Mouse (Mus musculus): ENCODE measurements at regions not wholly inside any gene's neighbourhood (a gene's known extent, or its start where the extent isn't known, plus 50 kb on each side); places are given as distances from the start of the nearest gene placed in this dataset.

DNA sequence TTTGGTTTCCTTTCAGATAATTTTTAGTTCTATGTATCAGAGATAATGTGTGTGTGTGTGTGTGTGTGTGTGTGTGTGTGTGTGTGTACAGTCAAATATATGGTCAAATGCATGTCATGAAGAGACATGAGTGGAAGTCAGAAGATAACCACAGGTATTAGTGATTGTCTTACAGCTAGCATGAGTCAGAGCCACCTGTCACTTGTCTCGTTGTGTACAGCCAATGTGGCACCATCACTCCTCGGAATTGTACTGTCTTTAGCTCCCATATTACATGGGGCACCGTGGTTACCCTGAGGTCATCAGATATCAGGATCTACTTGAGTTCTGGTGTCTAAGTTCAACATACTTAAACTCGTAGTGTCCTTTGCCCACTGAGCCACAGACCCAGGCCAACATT is 816.0 kb upstream of the Ctnnd2 start:
- DNase-seq, result no peak

DNA sequence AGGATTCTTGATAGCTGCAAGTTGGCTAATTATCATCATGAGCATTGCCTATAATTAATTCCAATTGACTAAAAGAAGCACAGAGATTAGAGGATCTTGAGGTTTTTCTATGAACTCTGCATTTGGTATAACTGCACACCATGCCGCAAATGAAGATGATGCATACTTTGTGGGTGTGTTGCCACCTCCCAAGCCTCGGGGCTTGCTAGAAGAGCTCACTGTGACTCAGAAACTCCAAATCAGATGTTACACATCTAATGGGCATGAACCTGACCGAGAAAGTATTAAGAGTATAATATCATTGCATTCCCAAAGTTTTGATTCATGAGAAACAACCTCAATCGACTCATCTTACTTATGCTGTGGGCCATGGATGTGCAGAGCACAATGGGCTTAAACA is 772.5 kb upstream of the Ctnnd2 start:
- no peak for DNase-seq

DNA sequence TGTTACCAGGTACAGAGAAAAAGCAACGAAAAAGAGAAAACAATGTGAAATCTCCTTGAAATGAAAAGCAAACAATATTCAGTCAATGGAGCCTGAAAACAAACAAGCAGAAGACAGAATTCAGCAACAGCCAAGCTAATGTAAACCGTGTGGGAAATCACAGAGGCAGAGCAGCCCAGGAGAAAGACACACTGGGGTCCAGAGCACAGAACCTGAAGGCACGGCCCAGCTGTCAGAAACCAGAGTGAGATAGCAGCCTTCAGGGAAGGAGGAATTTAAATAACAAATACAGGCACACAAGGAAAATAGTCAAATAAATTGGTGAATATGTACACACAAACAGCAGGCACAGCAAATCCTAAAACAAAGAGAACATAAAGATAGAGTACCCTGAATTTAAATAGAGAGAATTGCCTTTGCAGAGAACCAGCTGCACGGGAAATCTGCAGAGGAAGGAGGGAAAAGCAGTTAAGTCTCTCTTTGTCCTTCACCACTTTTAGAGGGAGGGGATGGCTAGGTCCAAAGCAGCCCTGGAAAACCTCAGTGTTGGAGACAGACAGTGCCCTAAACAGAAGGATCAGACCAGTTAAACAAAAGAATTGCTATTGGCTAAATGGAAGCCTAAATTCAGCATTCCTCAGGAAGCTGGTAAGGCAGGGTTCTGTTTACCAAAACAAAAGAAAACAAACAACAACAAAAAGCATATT is 739.2 kb upstream of the Ctnnd2 start:
- no peak for DNase-seq

- peak; percentile 25 for DNase-seq
Measured at GRCm38 (mm10) chr15:29437699-29438326, 734.6 kb upstream of the Ctnnd2 start.

DNA sequence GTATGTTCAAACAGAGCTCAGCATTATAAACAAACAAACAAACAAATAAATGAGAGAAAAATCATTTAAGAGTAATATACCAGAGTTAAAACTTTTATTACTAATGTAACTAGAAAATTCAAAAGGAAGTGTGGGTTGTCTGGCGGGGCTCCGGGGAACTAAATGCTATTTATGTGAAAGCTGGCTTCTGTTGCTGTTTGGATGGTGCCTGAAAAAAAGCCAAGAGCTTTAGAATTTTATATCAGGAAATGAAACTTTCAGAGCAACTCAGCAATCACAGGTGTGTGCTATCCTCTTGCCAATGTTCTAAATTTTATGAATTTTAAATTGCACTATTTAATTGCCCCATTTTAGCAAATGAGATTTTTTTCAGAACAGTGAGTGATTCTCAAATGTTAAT is 724.5 kb upstream of the Ctnnd2 start:
- DNase-seq, result no peak

GRCm38 (mm10) chr15:29485136-29485535 is 687.3 kb upstream of the Ctnnd2 start:
- no peak for DNase-seq

DNA sequence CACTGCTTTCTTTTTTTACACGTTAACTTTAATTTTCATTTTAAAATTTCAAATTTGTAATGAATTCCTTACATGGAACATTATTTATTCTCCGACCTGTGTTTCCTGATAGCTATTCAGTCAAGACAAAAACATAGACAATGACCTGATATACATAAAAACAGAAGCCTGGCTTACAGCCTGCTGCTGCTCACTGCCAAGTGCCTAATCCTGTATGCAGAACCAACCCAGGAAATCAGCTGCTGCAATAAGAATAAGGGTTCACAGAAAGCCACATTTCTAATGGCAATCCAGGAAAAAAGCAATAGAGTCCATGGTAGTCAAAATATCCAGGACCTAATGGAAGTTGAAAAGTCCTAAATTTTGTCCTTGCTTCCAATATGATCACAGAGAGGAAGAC is 642.4 kb upstream of the Ctnnd2 start:
- no peak for DNase-seq

GRCm38 (mm10) chr15:29568411-29568810 is 604.0 kb upstream of the Ctnnd2 start:
- no peak for DNase-seq
